Mouse (Mus musculus) liver (tissue): ENCODE results near the gene Ech1.

ENCODE experiments used
- DNase-seq: peaks from one replicate; pipeline ENCODE4 v3.0.0-alpha.2; 2020; ENCODE audit warnings: mixed read lengths

The Ech1 gene

DNA sequence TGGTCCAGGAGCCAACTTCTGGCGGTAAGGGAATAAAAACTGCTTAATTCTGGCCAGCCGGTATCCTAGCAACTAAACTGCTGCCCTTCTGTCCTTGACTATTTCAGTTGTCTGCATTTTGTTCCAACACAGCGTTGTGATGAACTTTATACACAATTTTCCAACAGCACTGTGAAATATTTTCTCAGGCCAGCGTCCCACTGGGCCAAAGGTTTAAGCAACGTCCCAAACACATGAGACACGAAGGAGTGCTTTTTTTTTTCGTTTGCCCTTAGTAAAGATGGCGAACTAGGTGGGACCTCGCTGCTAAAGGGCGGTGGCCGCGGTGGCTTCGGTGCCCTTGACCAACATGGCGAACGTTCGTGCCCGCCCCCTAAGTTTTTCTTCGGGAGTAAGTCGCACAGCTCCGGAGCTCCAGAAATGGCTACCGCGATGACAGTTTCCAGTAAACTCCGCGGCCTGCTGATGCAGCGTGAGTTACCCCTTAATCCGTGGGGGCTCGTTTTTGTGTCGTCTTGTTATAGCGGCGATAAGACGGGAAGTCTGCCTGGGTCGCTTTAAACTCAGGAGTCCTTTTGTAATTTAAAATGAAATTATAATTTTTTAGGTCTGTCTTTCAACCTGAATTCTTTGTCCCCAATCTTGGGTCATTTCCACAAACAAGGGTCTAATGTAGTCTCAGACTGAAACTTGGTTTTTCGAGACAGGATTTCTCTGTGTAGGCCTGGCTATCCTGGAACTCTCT lies at the start of gene Ech1:
Gene Ech1, plus strand, starts transcription at position 277 of the 745 bp plus-strand sequence.
- DNase-seq, result peak; percentile 93

DNA sequence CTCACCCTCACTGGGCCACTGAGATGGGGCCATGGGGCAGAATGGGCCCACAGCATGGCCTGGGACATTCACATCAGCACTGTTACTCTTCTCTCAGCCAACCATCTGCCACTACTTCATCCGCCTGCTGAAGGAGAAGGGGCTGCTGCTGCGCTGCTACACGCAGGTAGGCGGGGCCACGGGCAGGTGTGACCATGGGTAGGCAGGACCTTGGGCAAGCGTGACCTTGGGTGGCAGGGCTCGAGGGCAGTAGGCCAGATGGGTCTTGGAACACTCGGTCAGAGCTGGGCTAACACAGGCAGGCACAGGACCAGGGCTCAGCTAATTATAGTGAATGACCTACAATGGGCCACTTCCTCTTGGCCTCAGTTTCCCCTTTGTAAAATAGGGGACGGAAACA lies 46.2 kb upstream of the Ech1 start:
- DNase-seq, result no peak

DNA sequence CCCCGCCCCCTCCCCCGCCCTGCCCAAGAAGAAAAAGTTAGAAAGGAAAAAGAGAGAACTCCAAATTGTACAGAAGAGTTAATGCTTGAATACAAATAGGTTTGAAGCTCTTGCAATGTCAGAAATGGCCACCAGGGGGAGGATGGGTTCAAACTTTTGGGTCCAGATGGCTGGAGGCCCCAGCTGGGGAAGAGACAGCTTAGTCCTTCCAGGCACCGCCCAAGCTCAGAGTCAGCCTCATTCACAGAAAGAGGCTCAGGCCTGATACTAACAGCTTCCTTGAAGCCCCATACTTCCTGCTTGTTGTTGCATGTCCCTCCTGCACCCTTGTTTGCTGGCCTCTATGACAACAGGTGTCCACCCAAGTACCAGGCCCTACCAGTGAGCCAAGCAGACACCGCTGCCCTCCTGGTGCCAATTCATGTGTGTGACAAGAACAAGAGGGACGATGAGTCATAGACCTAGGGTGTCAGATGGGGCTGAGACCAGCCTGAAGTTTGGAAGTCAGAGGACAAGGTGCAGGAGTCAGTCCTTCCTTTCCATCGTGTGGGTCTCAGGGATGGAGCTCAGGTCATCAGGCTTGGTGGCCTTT lies 44.9 kb upstream of the Ech1 start:
- peak; percentile 87 for DNase-seq

GRCm38 (mm10) chr7:28780857-28781256 lies 44.2 kb upstream of the Ech1 start:
- no peak for DNase-seq

DNA sequence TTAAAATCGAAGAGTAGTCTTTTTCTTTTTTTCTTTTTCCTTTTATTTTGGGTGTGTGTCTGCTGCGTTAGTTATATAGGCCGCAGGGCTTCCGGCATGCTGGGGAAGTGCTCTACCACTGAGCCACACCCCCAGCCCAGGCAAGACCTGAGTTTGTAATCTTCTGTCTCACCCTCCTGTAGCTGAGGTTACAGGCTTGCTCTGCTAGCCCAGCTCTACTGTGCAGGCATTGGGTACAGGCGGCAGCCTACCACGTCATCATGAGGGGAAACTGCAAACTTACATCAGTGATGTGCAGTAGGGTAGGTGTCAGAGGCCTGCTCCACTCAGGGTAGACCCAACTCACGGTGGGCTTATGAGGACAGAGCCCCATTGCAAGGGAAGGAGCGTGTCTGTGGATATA lies 43.8 kb upstream of the Ech1 start:
- no peak for DNase-seq

DNA sequence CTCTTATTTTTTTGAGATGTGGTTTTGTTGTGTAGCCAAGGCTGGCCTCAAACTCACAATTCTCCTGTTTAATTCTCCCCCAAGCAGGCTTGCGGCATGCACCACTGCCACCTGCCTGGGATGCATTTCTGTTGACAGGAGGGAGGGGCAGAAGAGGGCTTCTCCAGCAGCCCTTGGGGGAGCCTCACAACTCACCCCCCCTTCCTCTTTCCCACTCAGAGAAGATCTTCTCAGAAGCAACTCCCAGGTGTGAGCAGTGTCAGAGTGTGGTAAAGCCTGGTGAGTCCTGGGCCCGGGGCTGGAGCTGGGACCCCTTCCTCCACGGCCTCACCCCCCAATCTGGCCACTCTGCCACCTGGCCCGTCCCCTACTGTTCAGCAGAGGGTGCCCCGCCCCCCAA lies 39.9 kb upstream of the Ech1 start:
- DNase-seq, result no peak

DNA sequence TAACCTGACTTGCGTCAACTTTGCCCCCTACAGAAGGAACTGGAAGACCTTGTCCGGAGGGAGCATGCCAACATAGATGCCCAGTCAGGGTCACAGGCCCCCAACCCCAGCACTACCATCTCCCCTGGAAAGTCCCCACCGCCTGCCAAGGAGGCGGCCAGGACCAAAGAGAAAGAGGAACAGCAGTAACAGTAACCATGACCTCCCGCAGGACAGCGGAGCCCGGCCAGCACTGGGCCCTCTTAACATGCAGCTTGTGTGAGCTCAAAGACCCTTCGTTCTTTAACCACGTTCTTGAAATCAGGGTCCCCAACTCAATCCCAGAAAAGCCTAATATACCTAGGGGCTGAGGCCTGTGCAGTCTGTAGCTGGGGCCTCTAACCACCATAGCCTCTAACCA lies 37.1 kb upstream of the Ech1 start:
- DNase-seq, result no peak

DNA sequence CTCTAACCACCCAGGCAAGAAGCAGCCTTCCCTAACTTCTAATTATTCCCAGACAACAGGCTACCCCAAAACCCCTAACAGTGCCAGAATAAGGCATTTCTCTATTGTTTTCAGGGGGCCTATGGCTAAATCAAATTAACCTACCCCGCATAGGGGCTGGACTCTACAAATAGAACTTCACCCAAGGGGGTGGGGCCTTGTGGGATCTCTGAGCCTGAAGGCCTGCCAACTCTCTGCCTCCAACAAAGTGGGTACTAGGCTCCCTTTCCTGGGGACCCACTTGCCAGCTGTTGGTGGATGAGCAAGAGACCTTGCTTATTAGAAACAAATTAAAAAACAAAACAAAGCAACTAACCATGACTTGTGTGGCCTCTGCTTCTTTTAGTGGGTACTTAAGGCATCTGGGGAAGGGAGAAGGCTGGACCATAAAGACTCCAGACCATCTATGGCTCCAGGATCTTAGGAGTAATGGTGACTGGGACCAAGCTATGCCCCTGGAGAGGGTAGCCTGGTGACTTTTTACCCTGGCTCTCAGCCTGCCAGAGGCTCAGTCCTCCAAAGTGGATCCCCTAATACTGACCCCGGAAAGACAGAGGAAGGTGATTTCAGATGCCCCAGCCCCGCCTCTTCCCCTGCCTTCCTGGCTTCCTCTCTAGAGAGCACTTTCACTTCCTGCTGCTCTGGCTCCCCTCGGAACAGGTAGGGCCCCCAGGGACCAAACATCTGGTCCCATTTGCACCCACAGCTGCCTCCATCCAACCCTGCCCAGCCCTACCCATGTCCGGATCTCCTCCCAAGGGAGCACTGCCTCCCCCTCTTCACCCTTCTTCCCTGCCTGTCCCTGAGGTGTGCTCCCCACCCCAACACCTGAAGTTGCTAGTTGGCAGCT lies 36.5 kb upstream of the Ech1 start, which contains the start of gene Rinl:
Gene Rinl, plus strand, starts transcription at position 663 of the 889 bp plus-strand sequence.
- no peak for DNase-seq

DNA sequence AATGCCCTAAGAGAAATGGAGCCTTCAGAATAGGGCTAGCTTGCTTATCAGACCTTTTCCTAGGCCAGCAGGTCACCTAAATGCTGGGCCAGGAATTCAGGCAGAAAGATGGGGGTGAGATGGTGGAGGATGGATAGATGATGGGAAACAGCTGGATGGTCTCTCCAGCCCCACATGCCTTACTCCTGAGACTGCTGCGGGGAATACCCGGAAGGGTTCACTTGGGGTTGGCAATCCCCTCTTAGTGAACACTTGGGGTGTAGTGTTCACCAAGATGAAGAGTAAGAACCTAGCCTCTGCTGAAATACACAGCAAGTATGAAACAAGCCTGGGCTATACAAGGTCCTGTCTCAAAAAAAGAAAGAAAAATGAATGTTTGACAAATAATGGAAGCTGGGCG lies 35.8 kb upstream of the Ech1 start:
- no peak for DNase-seq

- peak; percentile 34 for DNase-seq
Observed at GRCm38 (mm10) chr7:28790066-28790806, 34.8 kb upstream of the Ech1 start.

DNA sequence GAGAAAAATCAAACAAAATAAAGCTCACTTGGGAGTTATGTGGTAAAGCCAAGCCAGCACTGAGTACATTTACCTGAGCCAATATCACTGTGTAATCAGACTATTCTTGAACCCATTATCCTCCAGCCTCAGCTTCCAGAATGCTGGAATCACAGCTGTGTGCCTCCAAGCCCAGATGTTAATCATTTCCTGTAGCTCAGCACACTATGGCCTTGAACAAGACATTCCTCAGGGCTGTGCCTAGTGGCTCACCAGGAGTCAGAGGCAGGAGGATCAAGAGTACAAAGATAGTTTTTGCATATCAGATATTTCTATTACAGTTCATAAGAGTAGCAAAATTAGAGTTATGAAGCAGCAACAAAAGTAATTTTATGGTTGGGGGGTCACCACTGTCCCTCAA lies 33.3 kb upstream of the Ech1 start:
- DNase-seq, result no peak

- no peak for DNase-seq
Observed at GRCm38 (mm10) chr7:28792391-28793185, 32.4 kb upstream of the Ech1 start.

DNA sequence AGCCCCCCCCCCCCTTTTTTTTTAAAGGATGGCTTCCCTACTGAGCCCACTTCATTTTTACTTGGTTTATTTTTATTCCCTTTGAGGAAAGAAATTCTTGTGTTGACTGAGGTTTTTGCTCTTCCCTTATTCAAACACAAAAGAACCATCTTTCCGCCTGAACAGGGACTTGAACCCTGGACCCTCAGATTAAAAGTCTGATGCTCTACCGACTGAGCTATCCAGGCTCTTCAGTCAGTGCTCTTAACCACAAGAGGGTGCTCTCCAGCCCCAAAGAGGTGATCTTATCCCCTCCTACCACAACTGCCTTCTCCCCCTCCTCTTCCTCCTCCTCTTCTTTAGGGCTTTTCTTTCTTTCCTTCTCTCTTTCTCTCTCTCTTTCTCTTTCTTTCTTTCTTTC lies 31.2 kb upstream of the Ech1 start:
- peak; percentile 49 for DNase-seq

DNA sequence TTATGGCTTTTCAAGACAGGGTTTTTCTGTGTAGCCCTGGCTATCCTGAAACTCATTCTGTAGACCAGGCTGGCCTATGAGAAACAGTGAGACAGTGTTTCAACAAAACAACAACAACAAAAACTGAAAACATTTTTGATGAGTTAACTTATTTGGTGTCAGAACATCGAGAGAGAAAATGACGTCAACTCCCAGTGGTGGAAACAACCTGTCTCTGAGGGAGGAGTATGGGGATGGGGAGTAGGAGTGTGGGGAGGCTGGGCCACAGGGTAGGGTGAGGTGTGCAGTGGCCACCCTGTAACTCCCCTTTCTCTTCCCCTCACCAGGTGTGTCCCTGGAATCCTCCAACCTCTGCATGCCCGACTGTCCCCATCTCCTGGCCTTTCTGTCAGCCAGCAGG lies 30.5 kb upstream of the Ech1 start:
- DNase-seq, result no peak

GRCm38 (mm10) chr7:28795832-28796231 lies 29.2 kb upstream of the Ech1 start:
- DNase-seq, result no peak

- peak; percentile 86 for DNase-seq
Observed at GRCm38 (mm10) chr7:28796562-28796975, 28.4 kb upstream of the Ech1 start.

DNA sequence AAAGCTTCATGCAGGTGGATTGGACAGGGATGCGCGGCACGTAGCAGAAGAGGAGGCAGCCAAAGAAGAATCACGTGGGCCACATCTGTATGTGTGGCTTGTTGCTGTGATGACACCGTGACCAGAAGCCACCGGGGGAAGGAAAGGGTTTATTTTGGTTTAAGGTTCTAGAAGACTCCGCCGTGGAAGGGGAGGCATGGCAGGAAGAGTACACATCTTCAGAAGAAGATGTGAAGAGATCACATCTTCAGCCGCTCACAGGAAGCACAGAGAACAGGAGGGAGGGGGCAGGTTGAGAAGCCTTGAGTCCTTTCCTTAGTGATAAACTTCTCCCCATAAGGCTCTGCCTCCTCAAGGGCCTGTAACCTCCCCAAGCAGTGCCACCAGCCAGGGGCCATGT lies 25.0 kb upstream of the Ech1 start:
- DNase-seq, result no peak

GRCm38 (mm10) chr7:28801451-28801850 lies 23.6 kb upstream of the Ech1 start:
- no peak for DNase-seq

DNA sequence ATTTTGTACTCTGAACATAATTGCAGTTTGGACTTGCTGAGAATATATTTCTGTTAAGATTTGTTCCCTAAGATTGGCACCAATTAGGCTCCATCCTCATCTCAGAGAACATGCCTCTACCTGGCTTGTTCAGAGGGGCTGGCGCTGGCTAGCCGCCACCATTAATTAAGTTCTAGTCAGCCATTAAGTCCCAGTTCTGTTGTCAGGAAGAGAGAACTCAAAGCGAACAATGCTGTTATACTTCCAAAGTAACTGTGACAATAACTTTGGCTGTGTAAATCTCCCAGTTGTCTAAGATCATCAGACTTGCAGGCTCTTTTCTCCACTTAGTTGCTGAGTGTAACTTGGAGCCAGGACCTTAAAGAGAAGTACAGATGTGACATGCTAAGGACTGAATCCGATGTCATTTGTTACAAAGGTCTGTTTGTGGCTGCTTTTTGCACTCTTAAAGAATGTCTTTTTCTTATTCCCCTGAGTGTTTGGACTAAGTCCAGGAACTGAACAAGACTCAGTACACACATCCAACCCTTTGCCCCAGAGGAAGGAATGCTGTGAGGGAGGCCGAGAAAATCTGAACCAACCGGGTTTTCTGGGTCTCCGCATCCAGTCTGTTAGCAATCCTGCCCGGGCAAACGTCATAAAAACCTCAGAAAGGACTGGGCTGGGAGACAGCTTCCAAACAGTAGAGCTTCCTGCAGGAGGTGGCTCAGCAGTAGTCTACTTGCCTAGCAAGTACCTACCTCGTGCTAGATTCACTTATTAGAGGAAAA lies 22.9 kb upstream of the Ech1 start:
- DNase-seq, result no peak

GRCm38 (mm10) chr7:28802846-28803588 lies 22.0 kb upstream of the Ech1 start:
- peak; percentile 61 for DNase-seq
